Mouse (Mus musculus) urinary bladder, postnatal 10 days (tissue): Measurements from ENCODE around the gene Crocc.

ENCODE experiments used
- DNase-seq: peaks from one replicate; pipeline ENCODE4 v3.0.0; 2022; ENCODE audit warnings: low spot score

Gene Crocc

GRCm38 (mm10) chr4:141060426-141061301, at the start of gene Crocc:
Gene Crocc (minus strand): TSS chr4:141060550.
- peak; percentile 99 for DNase-seq

GRCm38 (mm10) chr4:141108196-141108732, 47.9 kb upstream of the Crocc start:
- DNase-seq = no peak

DNA sequence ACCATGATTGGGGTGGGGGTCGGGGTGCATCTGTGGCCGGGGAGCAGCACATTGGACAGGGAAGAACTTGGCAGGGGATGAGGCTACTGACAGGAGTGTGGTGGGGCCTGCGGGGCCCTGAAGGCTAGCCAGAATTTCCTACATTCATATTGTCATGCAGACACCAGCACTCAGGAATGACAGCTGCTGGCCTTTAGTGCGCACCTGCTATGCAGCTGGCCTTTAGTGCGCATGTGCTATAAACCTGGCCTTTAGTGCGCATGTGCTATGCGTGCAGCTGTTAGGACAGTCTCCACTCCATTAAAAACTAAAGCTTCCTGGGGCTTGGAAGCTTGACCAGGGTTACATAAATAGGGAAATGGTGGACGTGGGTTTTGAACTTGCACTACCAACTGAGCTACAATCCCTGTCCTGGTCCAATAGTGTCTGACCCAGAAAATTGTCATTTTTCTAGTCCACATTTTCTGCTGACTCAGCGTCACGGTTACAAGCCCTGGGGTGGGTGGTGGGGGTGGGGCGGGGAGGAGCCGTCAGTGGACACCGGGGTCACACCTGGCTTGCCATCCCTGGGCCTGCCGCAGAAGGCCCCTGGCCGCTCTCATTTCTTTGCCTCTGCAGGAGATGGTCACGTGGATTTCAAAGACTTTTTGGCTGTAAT, 46.3 kb upstream of the Crocc start:
- no peak for DNase-seq

DNA sequence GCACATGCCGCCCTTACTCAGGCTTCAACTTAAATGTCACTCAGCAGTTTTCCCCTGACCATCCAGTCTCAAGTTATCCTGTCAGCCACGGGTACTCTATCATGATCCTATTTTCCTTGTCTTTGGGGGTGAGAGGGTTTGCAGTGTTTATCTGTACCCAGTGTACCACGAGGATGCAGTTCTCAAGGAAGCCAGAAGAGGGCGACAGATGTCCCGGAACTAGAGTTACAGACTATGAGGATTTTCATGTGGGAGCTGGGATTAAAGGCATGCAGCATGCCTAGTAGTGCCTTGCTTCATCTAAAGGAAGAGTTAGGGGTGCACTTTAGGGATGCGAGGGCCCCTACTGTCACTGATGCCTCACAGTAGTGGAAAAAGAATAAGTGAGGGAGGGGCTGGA, 41.5 kb upstream of the Crocc start:
- DNase-seq = no peak

GRCm38 (mm10) chr4:141101291-141101690, 40.9 kb upstream of the Crocc start:
- DNase-seq = no peak

- no peak for DNase-seq
Measured at GRCm38 (mm10) chr4:141099956-141100355, 39.6 kb upstream of the Crocc start.

DNA sequence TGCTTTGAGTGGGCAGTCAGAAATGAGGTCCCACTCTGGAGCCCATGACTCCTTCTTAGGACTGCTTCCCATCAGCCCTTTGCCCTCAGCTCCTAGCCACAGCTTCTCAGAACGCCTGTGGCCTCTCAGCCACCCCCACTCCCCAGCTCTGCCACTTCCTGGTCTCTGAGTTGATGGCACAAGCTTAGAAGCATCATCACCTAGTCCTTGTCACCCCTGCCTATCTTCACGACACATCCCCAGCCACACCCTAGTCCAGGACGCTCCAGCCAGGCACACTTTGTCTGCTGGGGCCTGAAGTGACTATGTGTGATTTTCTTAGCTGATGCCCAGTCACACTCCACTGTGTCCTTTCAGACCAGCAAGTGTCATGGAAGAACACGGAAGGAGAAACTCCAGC, 38.6 kb upstream of the Crocc start:
- no peak for DNase-seq

GRCm38 (mm10) chr4:141096710-141097109, 36.4 kb upstream of the Crocc start:
- DNase-seq = no peak

GRCm38 (mm10) chr4:141095016-141095415, 34.7 kb upstream of the Crocc start:
- DNase-seq = no peak

DNA sequence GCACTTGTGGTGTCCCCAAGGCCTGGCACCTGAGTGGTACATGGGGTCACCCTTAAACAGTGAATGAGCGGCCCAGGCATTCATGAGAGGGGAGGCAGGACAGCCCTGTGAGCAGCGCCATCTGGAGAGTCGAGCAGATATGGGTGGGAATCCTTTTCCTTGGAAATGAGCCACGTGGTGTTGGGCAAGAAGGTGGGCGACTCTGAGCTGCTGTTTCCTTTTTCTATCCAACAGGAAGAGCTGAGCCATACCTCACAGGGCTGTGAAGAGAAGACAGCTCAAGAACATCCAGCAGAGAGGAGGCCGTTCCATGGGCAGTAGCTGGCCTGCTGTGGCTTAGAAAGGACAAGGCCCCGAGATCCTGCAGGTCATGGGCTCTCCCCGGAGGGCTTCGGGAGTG, 28.4 kb upstream of the Crocc start:
- DNase-seq = no peak

DNA sequence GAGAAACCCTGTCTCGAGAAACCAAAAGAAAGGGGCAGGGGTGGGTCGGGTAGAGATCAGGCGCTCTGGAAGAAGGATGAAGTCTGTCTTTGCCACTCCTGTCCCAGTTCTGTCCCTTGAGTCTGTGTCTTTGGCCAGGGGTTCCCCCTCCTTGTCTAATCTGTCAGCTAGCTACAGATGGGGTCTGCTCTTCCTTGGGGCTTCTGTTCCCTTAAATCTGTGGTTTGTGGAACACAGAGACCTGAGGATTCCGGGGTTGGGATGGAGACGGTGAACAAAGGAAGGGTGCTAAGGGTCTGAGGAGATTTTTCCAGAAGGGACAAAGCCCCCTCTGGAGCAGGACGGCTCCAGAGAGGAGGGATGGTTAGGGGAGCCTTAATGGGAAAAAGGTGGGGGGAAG, 27.7 kb upstream of the Crocc start, which contains the start of gene Spata21:
Spata21 (plus strand) TSS at position 301 of the 400 bp plus-strand sequence.
- DNase-seq = no peak

GRCm38 (mm10) chr4:141086862-141087261, 26.5 kb upstream of the Crocc start:
- no peak for DNase-seq

DNA sequence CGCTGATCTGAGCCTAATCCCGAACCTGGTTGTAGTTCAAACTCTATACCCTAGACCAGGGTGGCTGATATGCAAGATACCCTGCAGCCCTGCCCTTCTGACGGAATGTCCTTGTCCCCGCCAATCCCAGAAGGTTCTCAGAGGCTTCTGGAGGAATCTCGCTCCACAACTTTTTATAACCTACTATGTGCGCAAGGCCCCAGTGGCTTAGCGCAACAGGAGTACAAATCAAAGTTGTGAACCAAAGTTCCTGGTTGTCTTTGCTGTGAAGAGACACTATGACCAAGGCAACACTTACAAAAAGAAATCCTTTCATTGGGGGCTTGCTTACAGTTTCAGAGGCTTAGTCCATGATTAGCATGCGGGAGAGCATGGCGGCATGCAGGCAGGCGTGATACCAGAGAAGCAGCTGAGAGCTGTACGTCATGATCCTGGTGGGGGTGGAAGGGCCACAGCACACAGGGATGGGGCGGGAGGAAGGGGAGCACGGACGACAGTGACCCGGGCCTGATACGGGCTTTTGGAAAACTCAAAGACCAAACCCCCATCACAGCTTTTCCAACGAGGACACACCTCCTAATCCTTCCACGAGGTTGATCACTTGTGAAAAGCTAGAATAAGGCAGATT, 18.3 kb upstream of the Crocc start:
- DNase-seq = no peak

DNA sequence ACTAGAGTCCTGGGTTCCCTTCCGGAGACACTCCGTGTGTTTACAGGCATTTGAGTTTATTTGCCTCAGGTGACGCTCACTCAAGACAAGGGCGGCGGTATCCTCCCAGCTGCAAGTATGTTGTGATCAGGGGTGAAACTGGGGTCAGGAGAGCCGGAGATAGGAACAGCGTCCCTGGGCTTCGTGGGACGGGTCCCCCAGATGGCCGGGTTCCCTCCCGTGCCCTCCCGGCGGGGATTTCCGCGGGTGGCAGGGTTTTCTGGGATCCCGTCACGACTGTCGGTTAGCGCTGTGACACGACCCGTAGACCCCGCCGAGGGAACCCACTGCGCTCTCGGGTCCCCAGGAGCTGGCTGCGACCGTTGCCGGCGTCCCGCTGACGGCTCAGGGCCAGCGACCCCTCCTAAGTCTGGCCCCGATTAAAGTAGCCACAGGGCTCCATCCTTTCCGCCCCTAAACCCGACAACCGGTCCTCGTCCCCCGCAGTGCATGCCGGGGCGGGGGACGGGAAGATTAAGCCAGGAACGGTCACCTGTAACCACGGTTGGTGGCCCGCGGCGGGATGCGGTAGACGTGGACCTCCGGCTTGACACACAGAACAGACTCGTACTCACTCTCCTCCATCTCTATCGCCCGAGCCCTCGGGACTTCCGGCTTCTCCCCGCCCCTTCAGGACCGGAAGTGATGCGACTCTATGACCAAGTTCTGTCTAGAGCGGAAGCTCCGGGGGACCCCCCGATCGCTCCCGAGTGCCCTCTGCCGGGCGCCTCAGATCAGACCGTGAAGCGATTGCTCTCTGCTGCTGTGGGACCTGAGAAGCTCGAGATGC, 17.5 kb upstream of the Crocc start, which contains the start of gene Necap2:
Necap2 (minus strand) TSS at position 677 of the 829 bp plus-strand sequence.
- peak; percentile 74 for DNase-seq

DNA sequence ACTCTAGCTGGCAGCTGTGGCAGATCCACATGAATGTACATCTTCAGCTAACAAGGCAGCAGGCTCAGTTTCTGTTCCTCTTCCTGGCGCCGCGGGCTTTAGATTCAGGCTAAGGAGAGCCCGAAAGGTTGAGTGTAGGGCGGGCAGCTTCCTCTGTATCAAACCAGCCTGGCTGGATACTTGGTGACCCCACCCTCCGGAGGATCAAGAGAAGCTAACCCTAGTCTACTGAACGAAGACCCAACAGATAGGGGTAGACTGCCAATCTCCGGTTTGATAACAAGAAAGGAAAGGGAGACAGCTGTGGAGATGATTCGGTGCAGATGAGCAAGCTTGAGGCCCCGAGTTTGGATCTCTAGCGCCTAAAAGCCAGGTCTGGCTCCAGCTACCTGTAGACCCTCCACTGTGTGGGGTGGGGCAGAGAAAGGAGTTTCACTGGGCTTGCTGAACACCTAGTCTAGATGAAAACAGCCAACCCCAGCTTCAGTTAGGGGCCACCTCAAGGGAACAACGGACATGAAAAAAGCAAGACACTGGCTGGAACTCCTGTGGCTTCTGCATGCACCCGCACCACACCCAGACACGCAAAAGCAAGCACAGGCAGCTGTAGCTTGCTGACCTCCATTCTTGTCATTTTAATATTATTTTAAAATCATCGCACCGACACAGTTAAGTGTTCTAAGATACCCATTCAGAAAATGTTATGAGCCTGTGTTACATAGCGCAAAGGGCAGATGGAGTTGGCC, 16.6 kb upstream of the Crocc start:
- no peak for DNase-seq

DNA sequence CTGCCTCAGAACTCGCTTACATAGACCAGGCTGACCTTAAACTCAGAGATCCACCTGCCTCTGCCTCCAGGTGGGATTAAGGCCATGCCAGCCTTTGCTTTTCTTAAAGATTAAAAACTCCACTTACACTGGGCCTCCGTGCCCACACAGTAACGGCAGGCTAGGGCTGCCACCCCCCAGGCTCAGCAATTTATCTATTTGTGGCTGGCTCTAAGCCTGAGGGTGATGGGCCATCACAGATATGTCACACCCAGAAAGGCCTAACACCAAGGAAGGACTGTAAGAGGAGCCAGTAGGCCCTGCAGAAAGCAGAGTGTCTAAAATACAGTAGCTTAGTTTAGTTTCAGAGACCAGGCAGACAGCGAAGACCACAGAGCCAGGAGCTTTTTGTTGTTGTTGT, 13.8 kb upstream of the Crocc start:
- DNase-seq = no peak

DNA sequence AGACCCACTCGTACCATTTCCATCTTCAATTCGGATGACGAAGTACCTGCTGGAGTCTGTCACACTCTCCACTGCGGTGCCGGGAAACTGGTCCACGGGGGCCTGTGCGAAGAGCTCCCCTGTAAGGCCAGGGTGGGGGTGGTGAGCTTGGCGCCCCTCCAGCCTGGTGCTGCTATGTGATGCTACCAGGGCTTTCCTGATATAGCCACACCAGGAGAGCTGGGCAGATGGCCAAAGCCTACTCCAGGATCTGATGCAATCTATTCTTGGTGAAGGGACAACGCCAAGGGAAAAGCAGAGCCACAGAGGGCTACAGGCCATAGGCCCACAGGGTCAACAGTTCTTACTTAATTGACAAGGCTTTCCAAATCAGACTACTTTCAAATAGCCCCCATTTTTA, 13.3 kb upstream of the Crocc start:
- DNase-seq = no peak

DNA sequence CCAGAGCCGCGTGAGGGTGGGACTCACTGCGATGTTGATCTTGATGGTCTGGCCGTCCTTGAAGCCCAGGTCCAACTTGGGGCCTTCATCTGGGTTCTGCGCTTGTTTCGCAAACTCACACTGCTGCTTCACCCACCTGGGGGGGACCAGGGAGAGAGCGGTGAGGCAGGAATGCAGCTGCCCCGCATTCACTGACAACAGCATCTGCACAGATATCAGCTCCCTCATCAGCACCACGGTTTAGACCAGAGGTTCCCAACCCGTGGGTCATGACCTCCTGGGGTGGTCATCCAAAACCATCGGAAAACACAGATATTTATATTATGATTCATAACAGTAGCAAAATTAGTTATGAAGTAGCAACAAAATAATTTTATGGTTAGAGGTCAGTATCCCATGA, 12.2 kb upstream of the Crocc start:
- no peak for DNase-seq

DNA sequence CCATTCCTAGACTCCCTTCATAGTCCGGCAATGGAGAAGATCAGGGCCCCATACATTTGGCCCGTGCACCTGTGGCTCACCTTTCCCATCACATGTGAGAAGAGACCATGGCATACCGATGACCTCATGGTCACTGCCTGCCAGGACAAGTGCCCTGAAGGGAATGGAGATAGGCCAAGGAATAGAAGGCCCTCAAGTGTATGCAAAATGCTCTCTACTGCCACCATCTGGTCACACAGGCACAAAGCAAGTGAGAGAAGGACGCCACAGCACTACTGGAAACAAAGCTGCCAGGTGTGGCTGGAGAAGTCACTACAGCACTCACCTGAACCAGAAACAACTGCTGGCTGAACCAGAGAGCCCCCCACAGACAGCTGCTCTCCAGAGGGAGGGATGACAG, 9.4 kb upstream of the Crocc start:
- no peak for DNase-seq

- DNase-seq = no peak
Measured at GRCm38 (mm10) chr4:141068655-141069054, 8.3 kb upstream of the Crocc start.

- no peak for DNase-seq
Measured at GRCm38 (mm10) chr4:141067516-141068046, 7.2 kb upstream of the Crocc start.
